8 mouse cellular contexts compared by ENCODE assay signal in genomic region chr3:97337306-97337705, GRCm38 (mm10). TPM values are rescaled to one million over a fixed set of nuclear protein-coding genes. Genes with fewer than 3 reads are reported as not detected.
DNase-seq lines count a peak whose midpoint lies in the region; ATAC-seq lines count a peak whose summit lies in the region.

No protein-coding gene starts in this region.

- no peak overlapping the region for H3K9ac ChIP-seq in embryonic facial prominence, embryonic 13.5 days
- no peak overlapping the region for H3K9ac ChIP-seq in kidney, embryonic 14.5 days (ENCODE audit: low read depth, low read length)

- no peaks in the 10 kb centered on the region for H3K27me3 ChIP-seq in embryonic facial prominence, embryonic 13.5 days
- no peaks in the 10 kb centered on the region for H3K27me3 ChIP-seq in kidney, embryonic 14.5 days (ENCODE audit: control insufficient read depth, insufficient read depth, low read length)

- no peaks in the 10 kb centered on the region for H3K9me3 ChIP-seq in embryonic facial prominence, embryonic 13.5 days
- H3K9me3 ChIP-seq in kidney, embryonic 14.5 days (ENCODE audit: control insufficient read depth, low read length): no peaks in the 10 kb centered on the region

- H3K4me1 ChIP-seq in embryonic facial prominence, embryonic 13.5 days: peaks cover 23% of the 10 kb centered on the region
- H3K4me1 ChIP-seq in kidney, embryonic 14.5 days (ENCODE audit: control insufficient read depth, insufficient read depth, low read length): peaks cover 15% of the 10 kb centered on the region

- H3K4me3 ChIP-seq in embryonic facial prominence, embryonic 13.5 days: no peak overlapping the region
- H3K4me3 ChIP-seq in kidney, embryonic 14.5 days (ENCODE audit: low read length): no peak overlapping the region

- peak; percentile 54 for DNase-seq in layer of hippocampus, adult 11-12 months (ENCODE audit: low spot score)
- DNase-seq in layer of hippocampus, adult 9-10 months (ENCODE audit: low spot score): no peak
- peak; percentile 20 for DNase-seq in lung, postnatal 14 days
- no peak for DNase-seq in spleen, postnatal 36 days (ENCODE audit: low spot score in 2 of 2)
- no peak for DNase-seq in embryo, embryonic 10.5 days (ENCODE audit: low spot score)

- WGBS in embryonic facial prominence, embryonic 13.5 days: 27% methylated on average over 11 of the region's 11 CpGs
- 7% methylated on average over 11 of the region's 11 CpGs for WGBS in kidney, embryonic 14.5 days

- ATAC-seq in embryonic facial prominence, embryonic 13.5 days (ENCODE audit: insufficient number of reproducible peaks, insufficient read depth, low FRiP score, low TSS enrichment, low read depth): no peak
- ATAC-seq in kidney, embryonic 14.5 days (ENCODE audit: low FRiP score, low TSS enrichment): peak; percentile 57
- ATAC-seq in granulocyte monocyte progenitor cell, adult 5-6 weeks (replicated peaks; ENCODE audit: poor library complexity, severe bottlenecking): no peak

- peak overlapping the region; percentile 39 for H3K4me2 ChIP-seq in embryonic facial prominence, embryonic 13.5 days
- H3K4me2 ChIP-seq in kidney, embryonic 14.5 days (replicated peaks; ENCODE audit: low read depth, low read length): peak overlapping the region; percentile 17; the same call in 1 of the 2 replicates

- no peaks in the 10 kb centered on the region for H3K36me3 ChIP-seq in embryonic facial prominence, embryonic 13.5 days
- H3K36me3 ChIP-seq in kidney, embryonic 14.5 days (ENCODE audit: control insufficient read depth, insufficient read depth, low read length): no peaks in the 10 kb centered on the region

- no peak overlapping the region for H3K27ac ChIP-seq in embryonic facial prominence, embryonic 13.5 days
- no peak overlapping the region for H3K27ac ChIP-seq in kidney, embryonic 14.5 days (ENCODE audit: low read depth, low read length)

RNA-seq across cellular contexts. Expression of gene Bcl9, which starts 39.6 kb away (rescaled TPM):
- polyA plus RNA-seq in embryonic facial prominence, embryonic 13.5 days (2015; fragmentation: Nextera tagmentation; extraction: Ambion mirVana): 89.4 and 93.5 TPM in 2 replicates
- 57.3 and 72.4 TPM in 2 replicates for polyA plus RNA-seq in kidney, embryonic 14.5 days (2014; fragmentation: Nextera tagmentation; extraction: Ambion mirVana)
- total RNA-seq in granulocyte monocyte progenitor cell, adult 5-6 weeks (2014; fragmentation: Nextera tagmentation): 25.3 and 43.8 TPM in 2 replicates
- 3.5 and 6.2 TPM in 2 replicates for total RNA-seq in granulocyte monocyte progenitor cell, adult 5-6 weeks (2017)

Comparison
In these comparisons a context has a peak if more than half of its experiments do, and no peak if none do; other contexts are left out.
1. DNase-seq: peak in layer of hippocampus, adult 11-12 months (single experiment) and lung, postnatal 14 days (single experiment); none in layer of hippocampus, adult 9-10 months (single experiment), spleen, postnatal 36 days (0 of 2) and embryo, embryonic 10.5 days (single experiment).